In the genomic region with DNA sequence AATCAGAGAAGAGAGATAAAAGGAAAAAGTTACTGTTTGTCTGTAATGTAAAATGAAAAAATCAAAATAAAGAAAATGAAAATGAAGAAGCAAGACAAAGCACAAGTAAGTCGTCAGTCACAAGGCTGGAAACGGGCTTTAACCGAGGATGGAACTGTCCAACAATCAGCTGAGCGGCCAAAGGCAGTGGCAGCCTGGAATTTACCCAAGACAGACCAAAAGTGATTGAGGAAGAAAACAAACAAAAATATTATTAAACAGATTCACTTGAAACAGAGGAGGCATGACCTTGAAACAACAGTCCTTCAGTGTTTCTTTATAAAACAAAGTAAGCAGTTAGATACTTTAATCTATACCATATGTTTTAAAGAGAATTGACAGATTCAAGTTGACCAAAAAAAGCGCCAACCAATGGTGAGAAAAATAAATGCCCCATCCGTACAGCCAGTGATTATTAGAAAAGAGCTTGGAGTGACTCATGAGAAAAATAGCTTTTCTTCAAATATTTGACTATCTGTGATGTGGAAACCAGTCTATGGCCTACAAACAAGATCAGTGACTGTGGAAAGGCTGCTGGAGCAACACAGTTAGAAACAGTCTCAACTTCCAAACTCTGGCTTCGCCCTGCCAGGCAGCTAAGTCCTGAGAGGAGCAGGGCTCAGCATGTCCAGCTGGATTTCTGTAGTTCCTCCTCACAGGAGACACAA, we compare ENCODE assay signal across 21 mouse cellular contexts.
DNase-seq lines count a peak whose midpoint lies in the region; ATAC-seq lines count a peak whose summit lies in the region.
"Had no signal": no experiment of that assay in that cellular context is flagged by ENCODE, and none has a peak within 500 bp of the region (broad histone marks: within the 10 kb centered on the region; RNA-seq: fewer than 3 reads in every experiment).

No protein-coding gene starts in this region.

- 70% methylated on average over 7 of the region's 7 CpGs for WGBS in liver, embryonic 16.5 days (ENCODE audit: insufficient replicate concordance)
- WGBS in stomach, embryonic 15.5 days: 62% methylated on average over 7 of the region's 7 CpGs
- 84% methylated on average over 7 of the region's 7 CpGs for WGBS in forebrain, embryonic 15.5 days

- no peak overlapping the region for H3K4me2 ChIP-seq in liver, embryonic 16.5 days (ENCODE audit: low read depth, low read length)
- no peak overlapping the region for H3K4me2 ChIP-seq in stomach, embryonic 15.5 days
- H3K4me2 ChIP-seq in forebrain, embryonic 15.5 days (replicated peaks): no peak overlapping the region
- H3K4me2 ChIP-seq: forebrain, embryonic 13.5 days; heart, embryonic 11.5 days; limb, embryonic 12.5 days; liver, embryonic 15.5 days; midbrain, embryonic 12.5 days had no signal

- H3K9ac ChIP-seq in liver, embryonic 16.5 days (ENCODE audit: low read depth, low read length): no peak overlapping the region
- H3K9ac ChIP-seq in stomach, embryonic 15.5 days: no peak overlapping the region
- no peak overlapping the region for H3K9ac ChIP-seq in forebrain, embryonic 15.5 days (replicated peaks)
- H3K9ac ChIP-seq: forebrain, embryonic 13.5 days; limb, embryonic 12.5 days; liver, embryonic 15.5 days; midbrain, embryonic 12.5 days had no signal

- no peak overlapping the region for H3K4me3 ChIP-seq in liver, embryonic 16.5 days (ENCODE audit: low read depth, low read length)
- H3K4me3 ChIP-seq in stomach, embryonic 15.5 days (replicated peaks): no peak overlapping the region
- H3K4me3 ChIP-seq in forebrain, embryonic 15.5 days: no peak overlapping the region
- H3K4me3 ChIP-seq: forebrain, embryonic 13.5 days; limb, embryonic 12.5 days; liver, embryonic 15.5 days; midbrain, embryonic 12.5 days had no signal

- H3K27me3 ChIP-seq in liver, embryonic 16.5 days (ENCODE audit: control insufficient read depth, insufficient read depth, low read depth, low read length): no peaks in the 10 kb centered on the region
- H3K27me3 ChIP-seq in stomach, embryonic 15.5 days (replicated peaks): no peaks in the 10 kb centered on the region
- no peaks in the 10 kb centered on the region for H3K27me3 ChIP-seq in forebrain, embryonic 15.5 days
- H3K27me3 ChIP-seq: forebrain, embryonic 13.5 days; limb, embryonic 12.5 days; liver, embryonic 15.5 days; midbrain, embryonic 12.5 days had no signal

- peaks cover 3% of the 10 kb centered on the region; the same call in 1 of the 2 replicates for H3K4me1 ChIP-seq in liver, embryonic 16.5 days (ENCODE audit: control insufficient read depth, low read depth, low read length)
- H3K4me1 ChIP-seq in stomach, embryonic 15.5 days: no peaks in the 10 kb centered on the region
- no peaks in the 10 kb centered on the region for H3K4me1 ChIP-seq in forebrain, embryonic 15.5 days
- H3K4me1 ChIP-seq: forebrain, embryonic 13.5 days; liver, embryonic 15.5 days; midbrain, embryonic 12.5 days had no signal

- no peak for ATAC-seq in liver, embryonic 16.5 days (ENCODE audit: low read depth)
- ATAC-seq in stomach, embryonic 15.5 days (ENCODE audit: insufficient read depth, low FRiP score, low read depth): no peak
- ATAC-seq in forebrain, embryonic 15.5 days (replicated peaks): no peak
- ATAC-seq: forebrain, embryonic 13.5 days; hindbrain, postnatal 0 days; intestine, postnatal 0 days had no signal

- no peaks in the 10 kb centered on the region for H3K36me3 ChIP-seq in liver, embryonic 16.5 days (ENCODE audit: control insufficient read depth, insufficient read depth)
- H3K36me3 ChIP-seq in stomach, embryonic 15.5 days: no peaks in the 10 kb centered on the region
- H3K36me3 ChIP-seq in forebrain, embryonic 15.5 days: peaks cover 5% of the 10 kb centered on the region
- H3K36me3 ChIP-seq: liver, embryonic 15.5 days had no signal

- no peaks in the 10 kb centered on the region for H3K9me3 ChIP-seq in liver, embryonic 16.5 days (replicated peaks; ENCODE audit: control insufficient read depth, low read length)
- no peaks in the 10 kb centered on the region for H3K9me3 ChIP-seq in stomach, embryonic 15.5 days
- H3K9me3 ChIP-seq in forebrain, embryonic 15.5 days: no peaks in the 10 kb centered on the region
- H3K9me3 ChIP-seq: forebrain, embryonic 13.5 days; limb, embryonic 12.5 days; liver, embryonic 15.5 days; midbrain, embryonic 12.5 days had no signal

- DNase-seq in liver (no peak), 3T3-L1 (ENCODE audit: low read depth, low spot score) (peak; percentile 44), NIH3T3 (ENCODE audit: low read depth) (peak; percentile 72)
- DNase-seq in kidney, adult 9 months: no peak
- DNase-seq: cerebellum, adult 11-12 months; cerebellum, postnatal 10 days; gastrocnemius, postnatal 10 days; heart, adult 11 months; heart, postnatal 10 days; kidney, postnatal 4 days; thymus, postnatal 14 days had no signal

- H3K27ac ChIP-seq in liver, embryonic 16.5 days (ENCODE audit: low read length): peak overlapping the region; percentile 37; the same call in 1 of the 2 replicates
- peak overlapping the region; percentile 23; the same call in 1 of the 2 replicates for H3K27ac ChIP-seq in stomach, embryonic 15.5 days
- no peak overlapping the region for H3K27ac ChIP-seq in forebrain, embryonic 15.5 days (replicated peaks)
- H3K27ac ChIP-seq: forebrain, embryonic 13.5 days; hindbrain, postnatal 0 days; limb, embryonic 12.5 days; liver, embryonic 15.5 days; midbrain, embryonic 12.5 days had no signal

Comparison
In these comparisons a context has a peak if more than half of its experiments do, and no peak if none do; other contexts are left out.
1. DNase-seq: peak in 3T3-L1 (single experiment) and NIH3T3 (single experiment); none in liver (single experiment) and kidney, adult 9 months (single experiment).